Mouse (Mus musculus) neural tube, embryonic 13.5 days (tissue): ENCODE data around the gene Rgl3. TPM values are rescaled to one million over a fixed set of nuclear protein-coding genes. Genes with fewer than 3 reads are reported as not detected.

Experiments
- ATAC-seq: fragments of 200-750 bp; cut with Nextera tagmentation; 2 replicates; pipeline ENCODE4 v1.8.0; 2017; ENCODE audit warnings: low read depth, mild to moderate bottlenecking, moderate TSS enrichment, moderate library complexity
- H3K27ac ChIP-seq: fragments of 300-500 bp; sonication (generic); replicated peaks from 2 replicates; pipeline ENCODE4 v1.5.1; 2015; ENCODE audit warnings: moderate library complexity, mild to moderate bottlenecking, inconsistent platforms
- H3K27me3 ChIP-seq: fragments of 300-500 bp; sonication (generic); 2 replicates; pipeline ENCODE4 v1.6.1; 2015; ENCODE audit warnings: mild to moderate bottlenecking, inconsistent platforms
- H3K36me3 ChIP-seq: fragments of 300-500 bp; sonication (generic); 2 replicates; pipeline ENCODE4 v1.6.1; 2015; ENCODE audit warnings: mild to moderate bottlenecking, inconsistent platforms
- H3K4me1 ChIP-seq: fragments of 300-500 bp; sonication (generic); replicated peaks from 2 replicates; pipeline ENCODE4 v1.6.1; 2015; ENCODE audit warnings: inconsistent platforms
- H3K4me2 ChIP-seq: fragments of 300-500 bp; sonication (generic); 2 replicates; pipeline ENCODE4 v1.6.1; 2015; ENCODE audit warnings: inconsistent platforms, mild to moderate bottlenecking, moderate library complexity
- H3K4me3 ChIP-seq: fragments of 300-500 bp; sonication (generic); 2 replicates; pipeline ENCODE4 v1.5.1; 2015; ENCODE audit warnings: mild to moderate bottlenecking, inconsistent platforms
- H3K9ac ChIP-seq: fragments of 300-500 bp; sonication (generic); 2 replicates; pipeline ENCODE4 v1.6.1; 2015; ENCODE audit warnings: moderate library complexity, mild to moderate bottlenecking, inconsistent platforms
- H3K9me3 ChIP-seq: fragments of 300-500 bp; sonication (generic); 2 replicates; pipeline ENCODE4 v1.6.1; 2016; ENCODE audit warnings: inconsistent platforms
- WGBS: fragments of 180-500 bp; shearing (Covaris S2); methylation state at CpG from one replicate; pipeline ENCODE4 v1.1.7; 2015; 5-methylcytosine and 5-hydroxymethylcytosine counted together
- polyA plus RNA-seq: library from polyadenylated mRNA; unstranded; fragments of >200 nt; fragmentation: Nextera tagmentation; extraction: Ambion mirVana; gene quantifications from 2 replicates; pipeline ENCODE4 v1.2.1, GENCODE M21; 2015

Rgl3 gene
- polyA plus RNA-seq, 1 experiment from 2014 or later: 1.9 TPM

DNA sequence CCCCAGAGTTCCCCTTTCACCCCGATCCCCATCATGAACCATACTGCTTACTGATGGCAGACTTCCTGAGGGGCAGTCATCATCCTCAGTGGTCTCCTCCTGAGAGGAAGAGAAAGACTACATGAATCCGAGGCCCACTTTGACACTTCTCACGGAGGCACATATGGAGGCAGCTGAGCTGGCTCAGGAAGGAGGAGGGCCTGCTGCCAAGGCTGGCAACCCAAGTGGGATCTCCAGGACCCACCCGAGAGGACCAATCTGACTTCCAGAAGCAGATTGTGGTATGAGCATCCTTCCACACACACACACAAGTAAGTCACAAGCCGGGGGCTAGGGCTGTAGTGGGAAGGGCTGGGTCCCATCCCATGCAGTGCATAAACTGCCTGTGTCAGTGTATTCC lies 11.9 kb downstream of the Rgl3 start:
- H3K27ac ChIP-seq: no peak overlapping the region
- no peaks in the 10 kb centered on the region for H3K9me3 ChIP-seq
- no peaks in the 10 kb centered on the region for H3K4me1 ChIP-seq
- H3K4me3 ChIP-seq: no peak overlapping the region
- 79% methylated on average over 5 of the region's 5 CpGs for WGBS
- ATAC-seq: no peak
- no peak overlapping the region for H3K4me2 ChIP-seq
- H3K36me3 ChIP-seq: no peaks in the 10 kb centered on the region
- H3K9ac ChIP-seq: no peak overlapping the region
- H3K27me3 ChIP-seq: no peaks in the 10 kb centered on the region

DNA sequence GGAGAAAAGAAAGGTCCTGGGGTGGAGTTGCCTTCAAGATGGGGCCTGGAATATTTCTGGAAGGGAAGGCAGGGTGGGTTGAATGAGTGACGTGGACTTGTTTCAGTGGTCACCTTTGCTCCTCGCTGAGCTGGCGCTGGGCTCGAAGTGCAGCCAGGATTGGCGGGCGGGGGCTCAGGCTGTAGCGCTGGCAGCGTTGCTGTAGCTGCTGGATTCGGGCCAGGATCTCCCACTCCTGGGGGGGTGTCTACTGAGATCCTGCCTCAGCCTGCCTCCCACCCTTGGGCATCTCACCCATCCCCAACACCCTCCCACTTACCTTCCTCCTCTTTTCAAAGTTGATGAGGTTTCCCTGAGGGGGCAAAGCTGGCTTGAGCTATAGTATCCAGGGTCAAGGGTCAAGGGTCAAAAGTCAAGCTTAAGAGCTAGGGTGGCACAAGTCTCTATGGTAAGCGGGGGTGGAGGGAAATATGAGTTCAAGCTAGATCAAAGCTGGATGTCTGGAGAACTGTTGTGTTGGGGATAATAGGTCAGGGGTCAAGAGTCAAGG lies 12.5 kb downstream of the Rgl3 start:
- Histone ChIP-seq H3K9ac (no peak overlapping the region), H3K27me3 (no peaks in the 10 kb centered on the region), H3K36me3 (no peaks in the 10 kb centered on the region), H3K9me3 (no peaks in the 10 kb centered on the region), H3K27ac (no peak overlapping the region), H3K4me1 (no peaks in the 10 kb centered on the region), H3K4me2 (no peak overlapping the region), H3K4me3 (no peak overlapping the region)
- WGBS: 90% methylated on average over 10 of the region's 10 CpGs
- no peak for ATAC-seq

DNA sequence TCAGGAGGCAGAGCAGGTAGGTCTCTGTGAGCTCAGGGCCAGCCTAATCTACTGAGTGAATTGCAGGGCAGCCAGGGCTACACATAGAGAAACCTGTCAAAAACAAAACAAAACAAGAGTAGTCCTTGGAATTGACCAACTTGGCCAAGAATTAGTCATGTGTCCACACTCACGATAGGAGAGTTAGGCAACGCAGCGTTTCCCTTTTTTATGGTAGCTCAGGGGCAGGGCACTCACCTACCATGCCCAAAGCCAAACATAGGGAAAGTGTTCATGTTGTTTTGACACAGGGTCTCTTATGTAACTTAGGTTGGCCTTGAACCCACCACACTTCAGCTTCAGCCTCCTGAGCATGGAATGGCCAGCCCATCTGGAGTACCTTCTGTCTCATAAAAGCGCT lies 19.9 kb downstream of the Rgl3 start:
- no peak for ATAC-seq
- no peaks in the 10 kb centered on the region for H3K36me3 ChIP-seq
- no peak overlapping the region for H3K27ac ChIP-seq
- H3K27me3 ChIP-seq: peaks cover 4% of the 10 kb centered on the region
- 92% methylated on average over 4 of the region's 4 CpGs for WGBS
- H3K4me1 ChIP-seq: no peaks in the 10 kb centered on the region
- no peak overlapping the region for H3K4me3 ChIP-seq
- no peak overlapping the region for H3K4me2 ChIP-seq
- no peaks in the 10 kb centered on the region for H3K9me3 ChIP-seq
- no peak overlapping the region for H3K9ac ChIP-seq

DNA sequence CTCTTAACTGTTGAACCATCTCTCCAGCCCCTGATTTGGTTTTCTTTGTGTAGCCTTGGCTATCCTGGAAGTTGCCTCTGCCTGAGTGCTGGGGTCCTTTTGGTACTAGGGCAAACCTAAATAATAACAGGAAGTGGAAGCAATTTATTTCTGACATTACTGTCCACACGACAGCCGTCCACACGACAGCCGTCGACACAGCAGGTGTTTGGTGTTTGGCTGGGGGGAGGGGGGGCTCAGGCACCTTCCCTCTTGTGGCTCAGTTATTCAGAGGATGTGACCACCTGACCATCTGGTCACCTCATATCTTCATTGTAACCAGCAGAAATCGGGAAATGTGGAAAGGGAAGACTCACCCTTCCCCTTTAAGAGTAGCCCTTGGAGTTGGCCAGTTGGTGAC lies 20.4 kb downstream of the Rgl3 start:
- H3K27ac ChIP-seq: no peak overlapping the region
- no peak overlapping the region for H3K4me3 ChIP-seq
- H3K9me3 ChIP-seq: no peaks in the 10 kb centered on the region
- H3K4me2 ChIP-seq: no peak overlapping the region
- no peaks in the 10 kb centered on the region; the same call in 1 of the 2 replicates for H3K4me1 ChIP-seq
- WGBS: 72% methylated on average over 6 of the region's 6 CpGs
- no peaks in the 10 kb centered on the region for H3K36me3 ChIP-seq
- ATAC-seq: no peak
- no peak overlapping the region for H3K9ac ChIP-seq
- H3K27me3 ChIP-seq: peaks cover 8% of the 10 kb centered on the region

DNA sequence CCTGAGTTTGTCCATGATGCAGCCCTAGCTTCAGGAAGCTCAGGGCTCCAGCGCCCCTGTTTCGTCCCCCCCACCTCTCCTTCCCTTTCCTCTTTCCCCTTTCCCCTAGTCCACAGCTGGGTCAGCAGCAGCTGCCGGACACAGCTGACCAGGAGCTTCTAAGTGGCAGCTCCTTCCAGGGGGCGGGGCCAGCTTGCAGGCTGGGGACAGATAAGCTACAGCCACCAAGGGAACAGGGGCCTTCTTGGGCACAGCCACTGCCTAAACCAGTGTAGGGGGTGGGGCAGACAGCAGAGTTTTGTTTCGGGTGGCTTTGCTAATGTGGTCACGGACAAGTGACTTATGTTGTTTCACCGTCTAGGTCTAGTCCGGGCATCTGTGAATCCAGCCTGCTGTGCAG lies 25.8 kb downstream of the Rgl3 start, which contains the start of gene Epor:
TSS of gene Epor (minus strand) at position 90 of the 400 bp plus-strand sequence.
- H3K4me3 ChIP-seq: peak within 1 kb of the TSS; percentile 35
- H3K4me2 ChIP-seq: peak within 1 kb of the TSS; percentile 61
- ATAC-seq: 0 out of 2 replicates have a peak, but pooled peaks have one; percentile 16
- H3K4me1 ChIP-seq: peaks cover 33% of the 10 kb centered on the region
- no peaks in the 10 kb centered on the region for H3K9me3 ChIP-seq
- H3K9ac ChIP-seq: peak within 1 kb of the TSS; percentile 59
- WGBS: 16% methylated on average over 8 of the region's 8 CpGs
- peaks cover 59% of the 10 kb centered on the region for H3K27me3 ChIP-seq
- H3K27ac ChIP-seq: no peak within 1 kb of the TSS
- no peaks in the 10 kb centered on the region for H3K36me3 ChIP-seq

DNA sequence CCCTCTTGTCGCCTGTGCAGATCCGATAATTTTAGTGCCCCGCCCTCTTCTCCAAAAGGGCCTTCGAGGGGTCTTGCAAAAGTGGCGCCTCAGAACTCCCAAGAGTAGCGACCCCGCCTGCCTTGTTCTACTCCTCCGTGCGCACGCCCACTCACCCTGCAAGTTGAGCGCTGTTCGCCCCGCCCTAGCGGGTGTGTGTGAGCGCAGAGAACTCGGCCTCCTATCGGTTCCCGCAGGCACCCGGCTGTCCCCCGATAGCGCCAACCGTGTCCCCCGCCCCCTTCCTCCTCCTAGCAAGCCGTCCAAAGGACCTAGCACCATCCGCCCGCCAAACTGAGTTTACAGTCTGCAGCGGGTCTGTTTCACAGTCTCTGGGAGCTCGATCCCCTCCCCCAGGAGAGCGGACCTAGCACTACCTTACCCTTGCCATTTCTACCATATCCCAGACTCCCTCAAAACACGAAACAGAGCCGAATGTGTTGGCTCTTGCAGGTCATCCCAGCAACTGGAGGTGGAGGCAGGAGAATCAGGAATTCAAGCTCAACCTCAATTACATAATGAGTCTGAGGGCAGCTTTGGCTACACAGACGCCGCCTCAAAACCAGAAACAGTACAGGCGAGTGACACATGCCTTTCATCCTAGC lies 26.7 kb downstream of the Rgl3 start:
- peak; percentile 41 for ATAC-seq
- no peak overlapping the region for H3K27ac ChIP-seq
- H3K4me3 ChIP-seq: peak overlapping the region; percentile 35
- H3K4me1 ChIP-seq: peaks cover 33% of the 10 kb centered on the region
- no peaks in the 10 kb centered on the region for H3K36me3 ChIP-seq
- 3% methylated on average over 34 of the region's 34 CpGs for WGBS
- peak overlapping the region; percentile 61 for H3K4me2 ChIP-seq
- H3K9me3 ChIP-seq: no peaks in the 10 kb centered on the region
- peak overlapping the region; percentile 59 for H3K9ac ChIP-seq
- peaks cover 56% of the 10 kb centered on the region for H3K27me3 ChIP-seq

DNA sequence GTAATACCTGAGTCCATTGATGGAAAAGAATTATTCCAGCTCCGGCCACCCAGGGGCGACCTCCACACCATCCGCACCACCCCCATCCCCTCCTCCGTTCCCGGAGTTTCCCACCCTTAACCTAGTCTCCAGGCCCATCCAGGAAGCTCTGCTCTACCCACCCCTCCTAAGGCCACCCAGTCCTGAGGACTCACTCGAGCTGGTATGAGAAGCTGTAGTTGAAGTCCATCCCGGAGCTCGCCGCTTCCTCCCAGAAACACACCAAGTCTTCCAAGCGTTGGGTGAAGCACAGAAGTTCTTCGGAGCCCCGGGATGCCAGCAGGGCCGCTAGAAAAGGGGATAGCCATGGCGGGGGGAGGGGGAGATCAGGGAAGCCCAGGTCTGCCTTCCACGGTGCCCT lies 27.2 kb downstream of the Rgl3 start:
- H3K9ac ChIP-seq: peak overlapping the region; percentile 59
- H3K27me3 ChIP-seq: peaks cover 56% of the 10 kb centered on the region
- peak overlapping the region; percentile 61 for H3K4me2 ChIP-seq
- peak overlapping the region; percentile 35 for H3K4me3 ChIP-seq
- under 1% methylated on average over 15 of the region's 15 CpGs for WGBS
- no peaks in the 10 kb centered on the region for H3K36me3 ChIP-seq
- no peak overlapping the region for H3K27ac ChIP-seq
- H3K9me3 ChIP-seq: no peaks in the 10 kb centered on the region
- ATAC-seq: no peak
- peaks cover 33% of the 10 kb centered on the region for H3K4me1 ChIP-seq

DNA sequence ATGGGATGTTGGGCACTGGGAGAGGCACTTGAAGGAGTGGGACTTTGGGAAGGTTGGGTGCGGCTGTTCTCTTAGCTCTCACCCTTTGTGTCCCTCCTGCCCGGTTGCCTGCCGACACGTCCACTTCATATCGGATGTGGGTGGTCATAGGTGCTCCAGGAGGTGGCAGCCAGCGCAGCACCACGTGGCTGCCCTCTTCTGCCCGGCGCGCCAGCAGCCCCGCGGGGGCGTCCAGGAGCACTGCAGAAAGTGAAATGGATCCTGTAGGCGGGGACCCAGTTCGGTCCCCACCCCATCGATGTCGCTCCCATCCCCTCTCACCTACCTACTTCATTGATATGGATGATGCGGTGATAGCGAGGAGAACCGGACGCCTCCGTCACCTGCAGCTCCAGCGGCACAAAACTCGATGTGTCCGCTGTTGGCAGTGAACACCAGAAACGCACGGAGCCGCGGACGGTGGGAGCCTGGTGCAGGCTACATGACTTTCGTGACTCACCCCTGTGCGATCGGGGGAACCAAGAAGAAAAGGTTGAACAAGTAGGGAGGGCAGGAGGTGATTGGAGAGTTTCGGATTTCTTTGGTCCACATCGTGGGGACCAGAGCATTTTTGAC lies 27.8 kb downstream of the Rgl3 start:
- WGBS: 2% methylated on average over 35 of the region's 35 CpGs

DNA sequence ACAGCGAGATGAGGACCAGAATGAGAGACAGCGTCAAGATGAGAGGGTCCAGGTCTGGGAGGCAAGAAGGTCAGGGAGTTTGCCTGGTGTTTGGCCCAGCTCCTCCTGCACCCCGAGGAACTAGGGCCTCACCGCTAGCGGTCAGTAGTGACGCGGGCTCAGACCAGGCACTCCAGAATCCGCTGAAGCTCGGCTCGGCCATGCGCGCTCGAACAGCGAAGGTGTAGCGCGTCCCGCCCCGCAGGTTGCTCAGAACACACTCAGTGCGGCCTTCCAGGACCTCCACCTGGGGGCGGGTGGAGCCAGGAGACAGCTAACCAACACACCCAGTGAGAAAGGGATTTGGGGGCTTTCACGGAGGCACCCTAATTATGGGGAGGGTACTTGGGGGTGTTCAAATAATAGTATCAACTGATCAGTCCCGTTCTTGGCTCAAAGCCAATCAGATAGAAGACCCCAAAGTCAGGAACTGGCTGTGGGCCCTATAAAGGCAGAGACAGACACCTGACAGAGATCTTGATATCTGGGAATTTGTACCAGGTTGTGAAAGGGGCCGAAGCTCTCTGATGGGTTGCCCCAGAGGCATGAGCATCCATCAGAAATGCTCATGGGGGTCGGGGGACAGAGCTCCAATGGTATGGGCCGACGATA lies 28.6 kb downstream of the Rgl3 start:
- Histone ChIP-seq H3K4me1 (peaks cover 40% of the 10 kb centered on the region), H3K9me3 (no peaks in the 10 kb centered on the region), H3K27me3 (peaks cover 56% of the 10 kb centered on the region), H3K36me3 (no peaks in the 10 kb centered on the region), H3K27ac (no peak overlapping the region), H3K4me3 (no peak overlapping the region), H3K4me2 (peak overlapping the region; percentile 24; the same call in 1 of the 2 replicates), H3K9ac (no peak overlapping the region)
- 7% methylated on average over 26 of the region's 26 CpGs for WGBS
- ATAC-seq: no peak

More for the DNA sequence above, 27.8 kb downstream of the Rgl3 start:
- ATAC-seq: no peak
- Histone ChIP-seq H3K27ac (no peak overlapping the region), H3K27me3 (peaks cover 56% of the 10 kb centered on the region), H3K4me3 (peak overlapping the region; percentile 35), H3K9ac (peak overlapping the region; percentile 59; the same call in 1 of the 2 replicates), H3K9me3 (no peaks in the 10 kb centered on the region), H3K36me3 (no peaks in the 10 kb centered on the region), H3K4me2 (peak overlapping the region; percentile 61), H3K4me1 (peaks cover 37% of the 10 kb centered on the region)

DNA sequence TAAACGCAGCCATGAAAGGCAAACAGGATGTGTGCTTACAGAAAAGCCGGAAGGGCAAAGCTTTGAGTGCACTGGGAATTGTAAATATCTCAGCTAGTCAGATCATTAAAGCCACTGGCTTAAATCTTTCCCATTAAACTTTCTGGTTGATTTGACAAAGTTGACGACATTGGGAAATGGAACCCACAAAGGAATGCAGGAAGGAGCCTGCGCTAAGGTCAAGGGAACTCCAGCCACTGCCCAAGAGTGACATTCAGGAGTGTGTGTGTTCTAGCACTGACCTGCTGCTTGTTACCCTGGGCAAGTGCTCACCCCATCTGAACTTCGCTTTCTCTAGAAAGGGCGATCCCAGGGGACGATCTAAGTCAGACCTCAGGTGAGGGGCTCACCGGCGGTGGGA lies 29.1 kb downstream of the Rgl3 start:
- ATAC-seq: no peak
- Histone ChIP-seq H3K27ac (no peak overlapping the region), H3K9ac (no peak overlapping the region), H3K36me3 (no peaks in the 10 kb centered on the region), H3K4me2 (no peak overlapping the region; the same call in 1 of the 2 replicates), H3K27me3 (peaks cover 56% of the 10 kb centered on the region), H3K4me1 (peaks cover 40% of the 10 kb centered on the region), H3K9me3 (no peaks in the 10 kb centered on the region), H3K4me3 (no peak overlapping the region)
- WGBS: 49% methylated on average over 9 of the region's 9 CpGs

DNA sequence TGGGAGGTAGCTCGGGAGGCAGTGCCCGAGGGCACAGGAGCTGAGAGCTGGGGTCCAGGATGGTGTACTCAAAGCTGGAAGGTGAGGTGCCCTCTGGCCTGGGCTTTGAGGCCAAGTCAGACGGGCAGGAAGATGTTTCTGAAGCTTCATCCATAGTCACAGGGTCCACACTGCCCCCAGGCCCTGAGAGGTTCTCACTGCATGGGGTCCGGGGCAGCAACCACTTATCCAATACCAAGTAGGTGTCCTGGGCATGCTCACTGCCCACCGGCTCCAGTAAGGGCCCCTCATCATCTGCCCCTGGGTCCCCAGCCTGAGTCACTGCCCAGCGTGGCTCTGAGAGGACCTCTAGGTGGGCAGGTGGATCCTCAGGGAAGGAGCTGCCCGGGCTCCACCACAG lies 30.0 kb downstream of the Rgl3 start:
- Histone ChIP-seq H3K27ac (no peak overlapping the region), H3K9ac (no peak overlapping the region), H3K36me3 (no peaks in the 10 kb centered on the region)

DNA sequence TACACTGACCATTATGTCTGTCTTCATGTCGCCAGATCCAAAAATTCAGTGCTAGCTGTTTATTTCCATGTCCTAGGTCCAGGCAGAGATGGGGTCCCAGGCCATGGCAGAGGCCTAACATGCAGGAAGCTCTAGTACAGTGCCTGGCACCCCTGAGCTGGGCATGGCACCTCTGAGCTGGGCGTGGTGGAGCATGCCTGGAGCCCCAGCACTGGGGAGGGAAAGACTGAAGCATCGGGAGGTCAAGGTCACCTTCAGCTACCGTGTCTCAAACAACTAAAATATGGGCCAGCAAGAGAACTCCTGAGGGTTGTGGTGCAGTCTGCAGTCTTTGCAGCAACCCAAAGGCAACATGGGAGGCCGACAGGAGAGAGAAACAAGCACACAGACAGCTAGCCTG lies 30.9 kb downstream of the Rgl3 start:
- 84% methylated on average over 5 of the region's 5 CpGs for WGBS
- ATAC-seq: no peak
- no peak overlapping the region for H3K9ac ChIP-seq
- H3K36me3 ChIP-seq: no peaks in the 10 kb centered on the region
- H3K27me3 ChIP-seq: peaks cover 46% of the 10 kb centered on the region
- H3K9me3 ChIP-seq: no peaks in the 10 kb centered on the region
- no peak overlapping the region for H3K27ac ChIP-seq
- H3K4me1 ChIP-seq: peaks cover 42% of the 10 kb centered on the region
- no peak overlapping the region for H3K4me2 ChIP-seq
- H3K4me3 ChIP-seq: no peak overlapping the region

More for the DNA sequence above, 30.0 kb downstream of the Rgl3 start:
- Histone ChIP-seq H3K4me3 (no peak overlapping the region), H3K9me3 (no peaks in the 10 kb centered on the region), H3K4me2 (no peak overlapping the region), H3K27me3 (peaks cover 55% of the 10 kb centered on the region), H3K4me1 (peaks cover 43% of the 10 kb centered on the region)
- ATAC-seq: no peak
- WGBS: 88% methylated on average over 7 of the region's 7 CpGs
